Mouse (Mus musculus) right cerebral cortex, postnatal 4 days (tissue): ENCODE data around the gene Ctsl.

Source experiments
- DNase-seq: peaks from one replicate; pipeline ENCODE4 v3.0.0-alpha.2; 2022

Gene Ctsl

DNA sequence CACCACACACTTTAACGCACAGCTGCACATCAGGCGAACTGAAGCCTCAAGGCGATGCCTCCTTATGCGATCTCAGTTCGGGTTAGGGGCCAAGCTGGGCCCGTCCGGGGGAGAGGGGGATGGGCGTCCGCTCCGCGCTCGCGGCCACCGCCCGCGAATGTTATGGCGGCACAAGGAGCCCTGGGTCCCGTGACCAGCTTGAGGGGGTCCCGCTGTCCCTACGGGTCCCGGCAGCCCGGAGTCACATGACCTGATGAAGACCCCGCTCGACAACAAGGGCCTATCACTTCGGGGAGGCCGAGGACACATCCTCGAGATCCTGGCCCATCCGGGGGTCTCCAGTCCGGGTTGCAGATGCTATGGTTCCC lies 901 bp downstream of the Ctsl start:
- peak; percentile 54 for DNase-seq

DNA sequence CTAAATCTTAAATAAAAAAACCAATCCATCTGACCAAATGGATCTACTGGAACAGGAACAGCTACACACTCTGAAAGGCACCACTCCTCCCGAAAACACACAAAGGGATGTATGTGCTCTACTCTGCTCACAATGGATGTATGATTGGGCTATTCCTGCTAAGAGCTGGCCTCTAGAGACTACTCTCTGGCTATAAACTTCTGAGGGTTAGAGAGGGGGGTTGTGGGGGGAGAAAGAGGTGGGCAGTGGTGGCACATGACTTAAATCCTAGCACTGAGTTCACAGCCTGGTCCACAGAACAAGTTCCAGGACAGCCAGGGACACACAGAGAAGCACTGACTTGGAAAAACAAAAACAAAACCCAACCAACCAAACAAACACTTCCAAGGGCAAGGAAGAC lies 2.1 kb downstream of the Ctsl start:
- no peak for DNase-seq

DNA sequence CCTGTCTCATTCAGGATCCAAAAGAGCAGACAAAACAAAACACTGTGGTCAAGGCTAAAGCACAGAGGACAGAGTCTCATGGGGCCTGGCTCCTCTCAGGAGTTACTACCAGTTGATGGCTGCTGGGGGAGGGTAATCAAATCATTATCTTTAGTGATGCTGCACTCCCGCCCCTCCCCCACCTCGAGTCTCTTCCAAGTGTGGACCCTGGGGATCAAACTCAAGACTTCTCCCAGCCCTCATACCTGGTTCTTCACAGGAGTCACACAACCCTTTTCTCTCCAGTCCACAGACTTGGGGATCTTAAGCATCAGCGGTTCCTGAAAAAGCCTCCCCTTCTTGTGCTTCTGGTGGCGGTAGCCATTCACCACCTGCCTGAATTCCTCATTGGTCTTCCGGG lies 3.1 kb downstream of the Ctsl start:
- no peak for DNase-seq

DNA sequence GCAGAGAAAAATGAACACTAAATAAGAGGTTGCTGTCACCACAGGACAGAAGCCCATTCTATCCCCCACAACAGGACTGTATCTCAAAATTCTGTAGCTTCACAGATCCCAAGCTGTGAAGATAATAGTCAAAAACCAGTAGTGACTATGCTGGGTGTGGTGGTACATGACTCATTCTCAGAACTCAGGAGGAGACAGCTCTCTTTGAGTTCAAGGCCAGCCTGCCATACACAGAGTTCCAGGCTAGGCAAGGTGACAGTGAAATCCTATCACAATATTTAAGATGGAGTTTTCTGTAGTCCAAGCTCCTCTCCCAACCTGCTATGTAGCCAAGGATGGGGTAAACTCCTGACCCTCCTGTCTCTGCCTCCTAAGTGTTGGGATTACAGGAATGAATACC lies 5.4 kb downstream of the Ctsl start:
- no peak for DNase-seq

DNA sequence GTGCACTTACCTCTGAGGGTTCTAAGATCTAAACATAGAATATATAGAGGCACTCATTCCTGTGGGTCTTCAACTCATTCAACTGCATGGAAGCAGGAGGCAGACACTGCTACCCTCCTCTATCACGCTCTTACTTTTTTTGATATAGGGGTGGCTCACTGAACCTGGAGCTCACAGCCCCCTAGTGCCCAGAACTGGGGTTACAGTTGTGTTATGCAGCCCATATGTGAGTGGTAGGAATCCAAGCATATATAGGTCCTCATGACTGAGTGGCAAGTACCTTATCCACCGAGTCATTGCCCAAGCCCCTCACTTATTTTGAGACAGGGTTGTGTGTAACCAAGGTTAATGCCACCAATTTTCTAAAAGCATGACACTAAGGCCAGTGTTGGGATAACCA lies 6.4 kb downstream of the Ctsl start:
- DNase-seq: peak; percentile 11

GRCm38 (mm10) chr13:64362139-64362538 lies 8.6 kb downstream of the Ctsl start:
- no peak for DNase-seq

GRCm38 (mm10) chr13:64361020-64361419 lies 9.7 kb downstream of the Ctsl start:
- DNase-seq: no peak

DNA sequence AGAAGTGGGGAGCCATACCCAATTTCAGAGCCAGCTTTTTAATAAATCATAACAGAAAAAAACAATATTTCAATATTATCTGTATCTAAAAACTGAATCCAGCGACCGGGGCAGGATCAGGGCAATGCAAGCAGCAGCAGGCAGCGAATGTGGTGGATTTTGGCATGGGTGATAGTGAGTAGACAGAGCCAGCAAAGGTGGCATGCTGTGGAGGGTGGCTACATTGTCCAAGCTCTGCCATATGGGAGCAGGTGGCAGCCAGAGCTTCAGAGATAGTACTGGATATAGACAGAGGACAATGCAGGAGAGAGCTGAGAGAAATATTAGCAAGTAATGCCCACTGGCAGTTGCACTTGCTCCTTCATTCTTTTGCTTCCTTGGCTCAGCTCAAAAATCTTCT lies 11.0 kb downstream of the Ctsl start:
- no peak for DNase-seq

- no peak for DNase-seq
Measured at GRCm38 (mm10) chr13:64358476-64358875, 12.2 kb downstream of the Ctsl start.

GRCm38 (mm10) chr13:64357389-64357788 lies 13.3 kb downstream of the Ctsl start:
- no peak for DNase-seq

DNA sequence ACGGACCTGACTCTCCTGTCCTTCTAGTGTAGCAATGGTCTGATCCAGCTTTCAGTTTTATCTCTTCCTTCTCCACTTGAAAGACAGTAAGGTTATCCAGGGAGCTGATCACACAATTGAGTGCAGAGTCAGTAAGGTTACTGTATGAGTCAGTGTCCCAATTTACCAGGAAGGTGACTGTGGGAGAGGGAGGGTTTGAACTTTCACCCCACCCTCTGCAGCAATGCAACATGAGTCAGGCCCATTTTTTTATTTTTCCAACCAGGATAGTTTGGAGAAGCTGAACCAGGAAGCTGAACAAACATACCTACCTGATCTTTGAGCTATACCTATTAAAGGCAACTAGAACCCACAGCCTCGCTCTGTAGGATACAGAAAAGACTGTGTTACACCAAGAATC lies 21.2 kb downstream of the Ctsl start:
- DNase-seq: no peak

GRCm38 (mm10) chr13:64344082-64344501 lies 26.6 kb downstream of the Ctsl start:
- peak; percentile 23 for DNase-seq

DNA sequence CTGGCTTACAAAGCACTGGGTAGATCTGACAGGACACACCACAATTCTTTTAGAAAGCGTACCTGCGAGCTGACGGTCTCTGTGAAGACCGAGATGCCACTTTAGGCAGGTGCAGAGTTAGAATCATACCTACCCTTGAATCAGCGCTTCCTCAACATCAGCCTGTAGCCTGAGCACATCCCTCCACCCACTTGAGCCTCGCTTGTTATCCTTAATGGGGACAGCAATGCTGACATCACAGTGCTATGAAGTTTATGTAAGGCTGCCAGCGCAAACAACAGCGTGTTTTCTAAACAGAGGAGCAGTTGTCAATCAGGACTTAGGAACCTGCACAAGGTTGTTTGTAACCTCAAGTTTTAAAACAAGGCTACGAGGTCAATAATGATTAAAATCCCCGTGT lies 27.1 kb downstream of the Ctsl start:
- DNase-seq: no peak

DNA sequence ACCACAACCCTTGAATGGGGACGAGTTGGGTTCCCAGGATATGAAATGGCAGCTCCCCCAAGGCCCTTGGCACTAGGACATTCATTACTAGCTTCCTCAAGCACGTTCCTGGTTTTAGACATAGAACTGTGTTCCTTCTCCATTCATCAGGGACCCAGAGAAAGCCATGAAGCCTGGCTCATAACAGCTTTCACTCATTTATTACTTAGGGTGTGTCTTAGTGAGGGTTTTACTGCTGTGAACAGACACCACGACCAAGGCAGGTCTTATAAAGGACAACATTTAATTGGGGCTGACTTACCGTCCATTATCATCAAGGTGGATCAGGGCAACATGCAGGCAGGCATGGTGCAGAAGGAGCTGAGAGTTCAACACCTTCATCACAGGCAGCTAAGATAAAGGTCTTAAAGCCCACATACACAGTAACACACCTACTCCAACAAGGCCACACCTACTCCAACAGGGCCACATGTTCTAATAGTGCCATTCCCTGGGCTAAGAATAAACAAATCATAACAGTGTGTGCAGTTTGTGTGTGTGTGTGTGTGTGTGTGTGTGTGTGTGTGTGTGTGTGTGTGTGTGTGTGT lies 35.1 kb downstream of the Ctsl start:
- no peak for DNase-seq

DNA sequence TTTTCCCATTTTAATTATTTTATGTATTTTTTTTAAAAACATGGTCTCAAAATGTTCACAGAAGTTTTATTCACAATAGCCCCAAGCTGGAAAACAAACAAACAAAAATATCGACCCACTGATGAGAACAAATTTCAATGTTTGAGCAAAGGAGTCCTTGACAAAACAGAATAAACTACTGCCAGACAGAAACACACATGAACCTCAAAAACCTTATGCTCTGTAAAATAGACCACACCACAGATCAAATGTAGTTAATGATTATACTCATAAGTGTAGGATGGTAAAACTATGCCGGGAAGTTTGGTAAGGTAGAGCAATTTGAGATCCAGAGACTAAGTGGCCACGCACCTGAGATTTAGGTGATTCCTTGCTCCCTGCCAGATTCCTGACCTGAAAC lies 37.6 kb downstream of the Ctsl start:
- DNase-seq: no peak

GRCm38 (mm10) chr13:64332321-64332720 lies 38.4 kb downstream of the Ctsl start:
- no peak for DNase-seq

GRCm38 (mm10) chr13:64322561-64323281 lies 48.0 kb downstream of the Ctsl start:
- no peak for DNase-seq

GRCm38 (mm10) chr13:64320334-64320733 lies 50.4 kb downstream of the Ctsl start:
- DNase-seq: no peak

DNA sequence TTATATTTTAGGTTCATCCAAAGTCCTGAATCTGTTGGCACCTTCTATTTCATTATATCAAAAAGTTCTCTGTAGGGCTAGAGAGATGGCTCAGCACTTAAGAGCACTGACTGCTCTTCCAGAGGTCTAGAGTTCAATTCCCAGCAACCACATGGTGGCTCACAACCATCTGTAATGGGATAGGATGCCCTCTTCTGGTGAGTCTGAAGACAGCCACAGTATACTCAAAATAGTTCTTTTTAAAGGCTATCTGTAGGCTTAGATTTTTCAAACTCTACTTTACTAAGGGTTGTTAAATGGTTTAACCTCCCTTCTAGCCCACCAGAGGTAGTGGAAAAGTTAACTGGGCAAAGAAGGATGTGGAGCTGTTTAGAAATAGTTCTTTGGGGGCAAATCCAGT lies 50.9 kb downstream of the Ctsl start:
- DNase-seq: no peak

GRCm38 (mm10) chr13:64318355-64318754 lies 52.3 kb downstream of the Ctsl start:
- peak; percentile 28 for DNase-seq

DNA sequence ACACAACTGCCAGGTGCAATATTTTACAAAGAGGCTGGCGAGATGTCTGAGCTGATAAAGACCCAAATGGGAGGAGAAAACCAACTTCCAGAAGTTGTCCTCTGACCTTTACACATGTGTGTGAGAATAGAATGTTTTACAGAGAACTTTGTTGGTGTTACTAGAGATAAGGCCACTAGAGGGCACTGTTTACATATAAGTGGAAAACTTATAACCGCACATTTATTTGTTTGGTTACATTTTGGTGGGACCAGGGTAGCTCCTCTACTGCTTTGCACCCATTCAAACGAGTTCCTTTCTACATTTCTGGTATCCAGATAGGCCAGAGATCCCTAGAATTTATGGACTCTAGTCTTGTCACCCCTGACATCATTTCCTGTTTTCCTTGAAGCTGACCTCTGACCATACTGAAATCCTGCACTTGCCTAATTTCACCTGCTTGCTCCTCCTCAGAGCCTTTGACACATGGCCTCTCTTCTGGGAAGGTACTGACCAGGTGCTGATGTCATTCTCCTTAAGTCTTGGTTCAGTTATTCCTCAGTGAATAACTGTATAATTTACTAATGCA lies 55.1 kb downstream of the Ctsl start:
- no peak for DNase-seq

DNA sequence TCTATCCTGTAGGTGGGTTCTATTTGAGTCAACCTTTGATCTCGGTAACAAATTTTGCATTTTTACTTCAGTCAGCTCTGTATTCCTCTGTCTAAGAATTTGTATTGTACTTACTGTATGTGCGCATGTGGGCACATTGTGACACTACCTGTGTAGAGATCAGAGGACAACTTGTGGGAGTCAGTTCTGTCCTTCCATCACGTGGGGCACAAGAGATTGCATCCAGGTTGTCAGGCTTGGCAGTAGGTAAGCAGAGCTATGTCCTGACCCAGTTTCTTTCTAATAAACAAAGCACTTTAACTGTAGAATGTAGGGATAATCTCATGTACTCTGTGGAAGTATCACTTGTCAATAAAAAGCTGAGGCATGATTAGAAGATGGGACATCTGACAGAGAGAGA lies 56.6 kb downstream of the Ctsl start:
- DNase-seq: no peak

DNA sequence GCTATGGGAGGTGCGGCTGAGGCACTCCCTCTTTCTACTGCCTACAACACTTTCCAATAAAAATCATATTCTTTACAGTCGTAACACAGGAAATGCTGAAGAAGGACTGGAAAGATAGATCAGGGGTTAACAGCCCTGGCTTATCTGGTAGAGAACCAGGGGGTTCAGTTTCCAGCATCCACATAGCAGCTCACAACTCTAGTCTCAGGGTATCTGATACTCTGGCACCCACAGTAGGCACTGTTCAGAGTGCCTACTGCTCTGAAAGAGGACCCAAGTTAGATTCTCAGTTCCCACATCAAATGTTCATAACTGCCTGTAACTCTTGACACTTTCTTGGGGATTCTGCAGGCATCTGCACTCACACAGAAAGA lies 57.8 kb downstream of the Ctsl start:
- DNase-seq: no peak

DNA sequence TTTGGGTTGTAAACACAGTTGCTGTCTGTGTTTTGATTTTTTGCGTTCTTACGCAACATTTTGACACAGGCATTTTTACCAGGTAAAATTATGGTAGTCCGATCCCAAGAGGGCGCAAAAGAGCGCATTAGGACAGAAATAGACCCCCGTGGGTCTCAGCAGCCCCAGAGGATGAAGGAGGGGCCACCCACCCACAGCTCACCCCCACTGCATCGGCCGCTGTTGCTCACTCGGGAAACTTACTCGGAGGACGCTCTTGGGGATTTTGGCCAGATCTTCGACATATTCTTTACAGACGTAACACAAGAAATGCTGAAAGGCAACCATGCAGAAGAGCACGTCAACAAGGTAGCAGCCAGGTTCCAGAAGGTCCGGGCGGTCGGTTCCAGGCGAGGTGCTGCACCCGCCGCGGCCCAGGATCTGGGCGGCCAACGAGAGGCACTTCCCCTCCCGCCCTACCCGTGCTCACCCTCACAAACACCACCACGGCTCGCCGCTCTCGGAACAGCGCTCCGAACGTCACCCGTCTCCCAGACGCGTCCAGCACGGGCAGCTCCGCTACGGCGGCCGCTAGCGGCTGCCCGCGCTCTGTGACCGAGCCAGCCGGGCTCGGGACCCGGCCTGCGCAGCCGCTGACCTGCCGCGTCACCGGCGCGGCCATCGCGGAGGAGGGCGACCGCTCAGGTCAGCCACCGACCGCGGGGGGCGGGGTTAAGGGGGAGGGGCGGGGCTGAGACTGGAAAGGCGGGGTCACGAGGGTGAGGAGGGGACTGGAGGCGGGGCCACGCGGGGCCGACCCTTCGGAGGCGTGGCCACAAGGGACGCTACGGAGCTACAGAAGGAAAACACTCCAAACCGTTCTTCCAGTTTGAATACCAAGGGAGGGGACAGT lies 58.4 kb downstream of the Ctsl start, which contains the start of gene Aaed1:
Aaed1 (minus strand) TSS at position 687 of the 892 bp plus-strand sequence.
- DNase-seq: peak; percentile 88
